Mouse (Mus musculus): ENCODE measurements around the gene Csf2ra. TPM values are rescaled to one million over a fixed set of nuclear protein-coding genes. Genes with fewer than 3 reads are reported as not detected.

Csf2ra gene
- polyA plus RNA-seq, 1 experiment from 2014 or later: 13.2 TPM

GRCm38 (mm10) chr19:61244721-61245436 lies 16.6 kb upstream of the Csf2ra start:
- H3K4me2 ChIP-seq (replicated peaks; ENCODE audit: low read depth): no peak overlapping the region
- H3K36me3 ChIP-seq (ENCODE audit: control insufficient read depth, insufficient read depth): no peaks in the 10 kb centered on the region
- H3K4me1 ChIP-seq (replicated peaks; ENCODE audit: control insufficient read depth, insufficient read depth, low read length): no peaks in the 10 kb centered on the region
- no peak overlapping the region for H3K4me3 ChIP-seq (ENCODE audit: low read depth, low read length)
- H3K27ac ChIP-seq (ENCODE audit: low read depth, low read length): no peak overlapping the region
- TF ChIP-seq CTCF (IDR thresholded peaks at IDR 0.05; ENCODE audit: low read depth): no peak
- 57% methylated on average over 5 of the region's 5 CpGs for WGBS
- ATAC-seq: no peak
- no peak overlapping the region for H3K9ac ChIP-seq (ENCODE audit: low read depth, low read length)
- H3K27me3 ChIP-seq (replicated peaks; ENCODE audit: control insufficient read depth, insufficient read depth, low read length): no peaks in the 10 kb centered on the region
- no peaks in the 10 kb centered on the region for H3K9me3 ChIP-seq (ENCODE audit: control insufficient read depth)

GRCm38 (mm10) chr19:61237967-61238366 lies 9.7 kb upstream of the Csf2ra start:
- ATAC-seq: no peak
- H3K27ac ChIP-seq (ENCODE audit: low read depth, low read length): no peak overlapping the region
- no peaks in the 10 kb centered on the region for H3K4me1 ChIP-seq (replicated peaks; ENCODE audit: control insufficient read depth, insufficient read depth, low read length)
- H3K4me2 ChIP-seq (replicated peaks; ENCODE audit: low read depth): no peak overlapping the region
- no peaks in the 10 kb centered on the region for H3K9me3 ChIP-seq (ENCODE audit: control insufficient read depth)
- 89% methylated on average over 2 of the region's 2 CpGs for WGBS
- H3K4me3 ChIP-seq (ENCODE audit: low read depth, low read length): no peak overlapping the region
- TF ChIP-seq CTCF (IDR thresholded peaks at IDR 0.05; ENCODE audit: low read depth): no peak
- no peaks in the 10 kb centered on the region for H3K36me3 ChIP-seq (ENCODE audit: control insufficient read depth, insufficient read depth)
- no peaks in the 10 kb centered on the region for H3K27me3 ChIP-seq (replicated peaks; ENCODE audit: control insufficient read depth, insufficient read depth, low read length)
- no peak overlapping the region for H3K9ac ChIP-seq (ENCODE audit: low read depth, low read length)

GRCm38 (mm10) chr19:61234532-61234931 lies 6.3 kb upstream of the Csf2ra start:
- no peak for ATAC-seq
- no peak for TF ChIP-seq CTCF (IDR thresholded peaks at IDR 0.05; ENCODE audit: low read depth)

GRCm38 (mm10) chr19:61226928-61227854 lies 1.0 kb downstream of the Csf2ra start:
- Histone ChIP-seq H3K9me3 (ENCODE audit: control insufficient read depth) (no peaks in the 10 kb centered on the region), H3K36me3 (ENCODE audit: control insufficient read depth, insufficient read depth) (no peaks in the 10 kb centered on the region), H3K9ac (ENCODE audit: low read depth, low read length) (peak overlapping the region; percentile 42), H3K27ac (ENCODE audit: low read depth, low read length) (peak overlapping the region; percentile 95), H3K4me2 (replicated peaks; ENCODE audit: low read depth) (peak overlapping the region; percentile 78), H3K4me3 (ENCODE audit: low read depth, low read length) (peak overlapping the region; percentile 44), H3K27me3 (replicated peaks; ENCODE audit: control insufficient read depth, insufficient read depth, low read length) (no peaks in the 10 kb centered on the region), H3K4me1 (replicated peaks; ENCODE audit: control insufficient read depth, insufficient read depth, low read length) (0 out of 2 replicates have a peak, but pooled peaks cover 3% of the 10 kb centered on the region)
- no peak for TF ChIP-seq CTCF (IDR thresholded peaks at IDR 0.05; ENCODE audit: low read depth)
- under 1% methylated on average over 68 of the region's 71 CpGs for WGBS
- ATAC-seq: peak; percentile 71

More at GRCm38 (mm10) chr19:61234532-61234931, 6.3 kb upstream of the Csf2ra start:
- no peak overlapping the region for H3K27ac ChIP-seq (ENCODE audit: low read depth, low read length)
- no peak overlapping the region for H3K9ac ChIP-seq (ENCODE audit: low read depth, low read length)
- no peaks in the 10 kb centered on the region for H3K4me1 ChIP-seq (replicated peaks; ENCODE audit: control insufficient read depth, insufficient read depth, low read length)
- 57% methylated on average over 5 of the region's 5 CpGs for WGBS
- no peaks in the 10 kb centered on the region for H3K27me3 ChIP-seq (replicated peaks; ENCODE audit: control insufficient read depth, insufficient read depth, low read length)
- no peak overlapping the region for H3K4me2 ChIP-seq (replicated peaks; ENCODE audit: low read depth)
- no peaks in the 10 kb centered on the region for H3K36me3 ChIP-seq (ENCODE audit: control insufficient read depth, insufficient read depth)
- H3K9me3 ChIP-seq (ENCODE audit: control insufficient read depth): no peaks in the 10 kb centered on the region
- no peak overlapping the region for H3K4me3 ChIP-seq (ENCODE audit: low read depth, low read length)

- H3K4me1 ChIP-seq (replicated peaks; ENCODE audit: control insufficient read depth, insufficient read depth, low read length): 0 out of 2 replicates have a peak, but pooled peaks cover 3% of the 10 kb centered on the region
- ATAC-seq: peak; percentile 57
- H3K27me3 ChIP-seq (replicated peaks; ENCODE audit: control insufficient read depth, insufficient read depth, low read length): no peaks in the 10 kb centered on the region
- H3K4me3 ChIP-seq (ENCODE audit: low read depth, low read length): peak overlapping the region; percentile 44
- H3K9ac ChIP-seq (ENCODE audit: low read depth, low read length): peak overlapping the region; percentile 42; the same call in 1 of the 2 replicates
- no peaks in the 10 kb centered on the region for H3K9me3 ChIP-seq (ENCODE audit: control insufficient read depth)
- no peaks in the 10 kb centered on the region for H3K36me3 ChIP-seq (ENCODE audit: control insufficient read depth, insufficient read depth)
- WGBS: 3% methylated on average over 71 of the region's 71 CpGs
- peak; percentile 37; the same call in 1 of the 2 replicates for TF ChIP-seq CTCF (IDR thresholded peaks at IDR 0.05; ENCODE audit: low read depth)
- peak overlapping the region; percentile 95 for H3K27ac ChIP-seq (ENCODE audit: low read depth, low read length)
- peak overlapping the region; percentile 78 for H3K4me2 ChIP-seq (replicated peaks; ENCODE audit: low read depth)
These were observed 1.8 kb downstream of the Csf2ra start for GRCm38 (mm10) chr19:61226401-61226927.

All from intestine, postnatal 0 days (tissue).